Mouse (Mus musculus) megakaryocyte, embryonic 14.5 days (primary cell): Measurements from ENCODE around the gene Arhgef10l. TPM values are rescaled to one million over a fixed set of nuclear protein-coding genes. Genes with fewer than 3 reads are reported as not detected.
A peak's percentile ranks its signal among the peaks of the same experiment; 100 is the strongest.

Source experiments
- H3K27me3 ChIP-seq: replicated peaks from 2 replicates; pipeline ENCODE3; 2012; ENCODE audit warnings: inconsistent platforms
- H3K36me3 ChIP-seq: replicated peaks from 2 replicates; pipeline ENCODE3; 2012; ENCODE audit warnings: low read length, inconsistent platforms, mixed read lengths
- H3K4me1 ChIP-seq: 2 replicates; pipeline ENCODE4 v1.6.1; 2012; ENCODE audit warnings: inconsistent platforms
- H3K4me3 ChIP-seq: replicated peaks from 2 replicates; pipeline ENCODE3; 2012; ENCODE audit warnings: moderate library complexity, mild to moderate bottlenecking, inconsistent platforms
- H3K9me3 ChIP-seq: 2 replicates; pipeline ENCODE4 v1.6.1; 2012; ENCODE audit warnings: inconsistent platforms
- FLI1 ChIP-seq: IDR thresholded peaks from 2 replicates; pipeline ENCODE4 v1.6.1; 2012; ENCODE audit warnings: low read length, inconsistent platforms, mixed read lengths
- GATA1 ChIP-seq: IDR thresholded peaks from 3 replicates; pipeline ENCODE4 v1.6.1; 2012; ENCODE audit warnings: mixed read lengths, low read length, inconsistent platforms, borderline replicate concordance
- polyA plus RNA-seq: library from polyadenylated mRNA; stranded (reverse); fragments of >175 nt; gene quantifications from 2 replicates; pipeline ENCODE4 v1.2.3, GENCODE M21; 2012; ENCODE audit warnings: low replicate concordance; ENCODE audit not compliant: insufficient read depth

Arhgef10l gene
- polyA plus RNA-seq: 7.1 and 9.2 TPM in 2 replicates

DNA sequence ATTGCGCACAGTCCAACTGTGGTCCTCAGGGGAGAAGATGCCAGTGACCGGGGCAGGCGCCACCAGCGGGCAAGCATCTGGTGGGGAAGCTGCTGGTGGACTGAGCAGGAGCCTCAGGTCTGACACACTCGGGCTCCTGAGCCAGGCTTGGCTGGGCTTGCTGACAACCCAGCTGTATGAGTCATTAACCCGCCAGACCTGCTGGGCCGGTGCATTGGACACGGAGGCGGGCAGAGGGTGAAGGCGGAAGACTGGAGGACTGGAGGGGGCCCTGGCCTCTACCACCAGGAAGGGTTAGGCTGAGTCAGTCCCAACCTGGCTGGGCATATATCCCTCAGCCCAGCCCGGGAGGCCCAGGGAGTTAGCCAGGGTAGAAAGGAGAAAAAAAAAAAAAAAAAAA, at the start of gene Arhgef10l:
Gene Arhgef10l, minus strand, starts transcription at position 253 of the 400 bp plus-strand sequence.
- peaks cover 3% of the 10 kb centered on the region for H3K27me3 ChIP-seq

DNA sequence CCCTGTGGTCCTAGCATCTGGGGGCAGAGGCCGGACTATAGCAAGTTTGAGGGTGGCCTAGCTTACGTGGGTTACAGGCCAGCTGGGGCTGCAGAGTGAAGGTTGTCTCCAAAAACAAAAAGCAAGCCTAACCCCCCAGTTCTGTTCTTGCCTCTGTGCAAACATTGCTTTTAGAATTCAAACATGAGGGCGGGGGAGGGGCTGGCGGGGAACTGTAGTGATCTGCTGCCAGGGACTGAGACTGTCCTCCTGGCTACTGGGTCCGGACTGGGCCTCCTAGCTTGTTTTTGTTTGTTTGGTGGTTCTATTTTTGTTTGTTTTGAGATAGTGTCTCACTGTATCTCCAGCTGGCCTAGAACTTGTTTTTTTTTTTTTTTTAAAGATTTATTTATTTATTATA, 48.8 kb upstream of the Arhgef10l start:
- Histone ChIP-seq H3K4me1 (peaks cover 88% of the 10 kb centered on the region), H3K9me3 (no peaks in the 10 kb centered on the region), H3K27me3 (no peaks in the 10 kb centered on the region), H3K36me3 (peaks cover 96% of the 10 kb centered on the region), H3K4me3 (no peak overlapping the region)
- no peak for TF ChIP-seq GATA1
- no peak for TF ChIP-seq FLI1

More for the DNA sequence above, at the start of gene Arhgef10l:
- Histone ChIP-seq H3K4me3 (no peak within 1 kb of the TSS), H3K9me3 (0 out of 2 replicates have a peak, but pooled peaks cover 3% of the 10 kb centered on the region), H3K4me1 (peaks cover 67% of the 10 kb centered on the region), H3K36me3 (no peaks in the 10 kb centered on the region)
- TF ChIP-seq FLI1 (no peak), GATA1 (no peak)

DNA sequence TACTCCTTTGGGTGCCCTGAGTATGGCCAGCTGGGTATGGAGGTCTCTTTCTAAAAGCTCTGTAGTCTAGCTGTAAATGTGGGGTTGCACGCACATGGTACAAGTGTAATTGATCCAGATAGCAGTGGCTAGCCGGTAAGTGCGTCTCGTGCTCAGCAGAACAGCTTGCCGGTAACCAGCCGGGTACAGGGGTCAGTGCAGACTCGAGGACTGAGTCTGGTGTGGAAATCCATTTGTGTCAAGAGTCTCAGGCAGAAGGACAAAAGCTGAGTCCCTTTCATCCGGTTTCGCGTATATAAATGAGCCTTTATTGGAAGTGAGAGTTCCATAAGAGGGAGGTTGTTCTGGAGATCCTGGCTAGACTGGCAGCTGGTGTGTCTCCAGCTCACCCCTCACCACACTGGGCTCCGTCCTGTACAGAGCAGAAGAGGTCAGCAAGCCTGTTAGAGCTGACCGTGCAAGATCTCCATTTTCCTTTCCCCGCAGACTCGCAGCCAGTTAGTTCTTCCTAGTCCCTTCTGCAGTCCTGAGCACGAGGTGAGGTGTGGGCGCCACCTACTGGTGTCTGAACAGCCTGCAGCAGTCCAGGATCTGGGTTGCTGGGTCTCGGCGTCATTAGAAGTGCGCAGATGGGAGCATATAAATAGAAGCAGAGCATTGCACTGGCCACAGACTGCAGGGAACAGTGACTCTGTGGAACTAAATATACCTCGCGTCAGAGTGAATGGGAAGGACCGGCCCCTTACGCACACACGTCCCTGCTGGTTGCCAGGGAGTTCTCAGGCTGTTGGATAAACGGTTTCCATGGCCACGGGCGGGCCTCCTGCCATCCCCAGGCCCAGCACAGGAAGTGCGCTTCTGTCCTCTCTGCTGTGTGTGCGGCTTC, 47.9 kb upstream of the Arhgef10l start:
- H3K36me3 ChIP-seq: peaks cover 98% of the 10 kb centered on the region

DNA sequence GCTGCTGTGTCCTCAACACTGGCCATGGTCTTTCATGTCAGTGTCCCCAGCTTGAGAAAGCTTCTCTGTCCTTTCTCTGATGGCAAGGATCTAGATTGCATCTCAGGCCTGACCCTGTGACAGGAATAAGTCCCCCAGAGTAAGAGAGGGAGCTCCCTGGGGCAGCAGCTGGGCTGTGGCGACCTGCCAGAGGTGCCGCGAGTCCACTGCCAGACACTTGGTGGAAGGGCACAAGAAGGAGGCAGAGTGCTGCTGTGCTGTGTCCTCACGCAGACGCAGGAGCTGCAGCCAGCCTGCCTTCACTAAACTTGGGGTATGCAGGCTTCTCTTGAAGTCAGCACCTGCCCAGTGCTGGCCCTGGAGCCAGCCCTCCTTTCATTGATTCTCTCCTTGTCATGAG, 45.5 kb upstream of the Arhgef10l start:
- H3K27me3 ChIP-seq: no peaks in the 10 kb centered on the region
- peaks cover 92% of the 10 kb centered on the region for H3K4me1 ChIP-seq
- H3K4me3 ChIP-seq: no peak overlapping the region
- no peaks in the 10 kb centered on the region for H3K9me3 ChIP-seq
- TF ChIP-seq GATA1 (no peak), FLI1 (no peak)
- H3K36me3 ChIP-seq: peaks cover 96% of the 10 kb centered on the region

More for the DNA sequence above, 47.9 kb upstream of the Arhgef10l start:
- H3K9me3 ChIP-seq: no peaks in the 10 kb centered on the region
- peaks cover 93% of the 10 kb centered on the region for H3K4me1 ChIP-seq
- H3K27me3 ChIP-seq: no peaks in the 10 kb centered on the region
- TF ChIP-seq FLI1 (no peak), GATA1 (no peak)
- H3K4me3 ChIP-seq: peak overlapping the region; percentile 64

DNA sequence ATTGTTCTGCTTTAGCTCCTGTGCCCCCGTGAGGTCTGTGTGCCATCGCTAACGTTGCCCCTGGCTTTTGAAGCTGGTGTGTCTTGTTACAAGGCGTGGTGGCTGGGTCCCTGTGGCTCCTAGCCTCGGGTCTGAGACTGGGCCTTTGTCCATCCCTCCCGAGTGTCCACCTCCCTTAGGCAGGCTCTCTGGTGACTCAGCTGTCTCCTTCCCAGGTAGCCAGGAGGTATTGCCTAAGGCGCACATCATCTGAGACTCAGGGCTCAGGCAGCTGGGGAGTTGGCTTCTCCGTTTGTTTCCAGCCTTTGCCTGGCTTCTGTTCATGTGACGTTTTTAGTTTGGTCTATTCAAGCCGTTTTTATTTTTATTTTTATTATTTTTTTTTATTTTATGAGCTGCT, 45.0 kb upstream of the Arhgef10l start:
- Histone ChIP-seq H3K27me3 (no peaks in the 10 kb centered on the region), H3K4me3 (no peak overlapping the region), H3K4me1 (peaks cover 92% of the 10 kb centered on the region), H3K9me3 (no peaks in the 10 kb centered on the region), H3K36me3 (peaks cover 96% of the 10 kb centered on the region)
- no peak for TF ChIP-seq FLI1
- no peak for TF ChIP-seq GATA1

DNA sequence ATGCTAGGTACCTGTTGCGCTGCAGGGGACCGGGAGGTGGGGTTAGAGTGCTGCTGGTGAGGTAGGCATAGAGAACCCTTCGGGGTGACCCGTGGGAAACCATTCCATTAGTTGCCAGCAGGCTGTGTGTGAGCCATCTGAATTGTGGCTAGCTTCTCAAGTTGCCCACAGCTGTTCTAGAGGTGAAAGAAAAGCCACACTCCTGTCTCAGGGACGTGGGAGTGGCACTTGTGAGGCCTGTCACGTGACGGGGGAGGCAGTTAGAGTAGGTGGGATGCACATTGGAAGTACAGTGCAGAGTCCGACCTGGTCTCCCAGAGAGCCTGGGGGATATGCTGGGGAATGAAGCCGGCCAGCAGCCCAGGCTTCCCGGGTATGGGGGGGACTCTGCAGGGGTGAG, 43.8 kb upstream of the Arhgef10l start:
- TF ChIP-seq FLI1 (no peak), GATA1 (no peak)
- Histone ChIP-seq H3K36me3 (peaks cover 97% of the 10 kb centered on the region), H3K4me3 (no peak overlapping the region), H3K27me3 (no peaks in the 10 kb centered on the region), H3K4me1 (peaks cover 94% of the 10 kb centered on the region), H3K9me3 (no peaks in the 10 kb centered on the region)

DNA sequence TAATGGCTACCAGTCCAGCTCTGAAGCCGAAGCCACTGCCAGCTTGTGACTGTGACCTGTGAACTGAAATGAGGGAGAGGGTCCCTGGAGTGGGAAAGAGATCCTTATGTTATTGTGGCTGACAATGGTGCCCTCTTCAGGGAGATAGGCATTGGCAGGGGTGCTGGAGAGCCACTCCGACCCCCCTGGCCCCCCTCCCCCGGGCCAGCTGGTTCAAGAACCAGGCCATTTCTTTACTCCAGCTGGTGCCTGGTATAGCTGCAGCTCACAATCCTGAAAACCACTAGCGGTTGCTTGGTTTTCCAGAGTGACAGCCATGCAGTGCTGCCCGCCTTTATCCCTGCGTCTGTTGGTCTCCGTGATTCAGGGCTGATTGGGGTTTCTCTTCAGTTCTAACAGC, 43.3 kb upstream of the Arhgef10l start:
- H3K9me3 ChIP-seq: no peaks in the 10 kb centered on the region
- H3K4me3 ChIP-seq: no peak overlapping the region
- peaks cover 97% of the 10 kb centered on the region for H3K36me3 ChIP-seq
- TF ChIP-seq GATA1: no peak
- no peak for TF ChIP-seq FLI1
- H3K27me3 ChIP-seq: no peaks in the 10 kb centered on the region
- H3K4me1 ChIP-seq: peaks cover 94% of the 10 kb centered on the region

DNA sequence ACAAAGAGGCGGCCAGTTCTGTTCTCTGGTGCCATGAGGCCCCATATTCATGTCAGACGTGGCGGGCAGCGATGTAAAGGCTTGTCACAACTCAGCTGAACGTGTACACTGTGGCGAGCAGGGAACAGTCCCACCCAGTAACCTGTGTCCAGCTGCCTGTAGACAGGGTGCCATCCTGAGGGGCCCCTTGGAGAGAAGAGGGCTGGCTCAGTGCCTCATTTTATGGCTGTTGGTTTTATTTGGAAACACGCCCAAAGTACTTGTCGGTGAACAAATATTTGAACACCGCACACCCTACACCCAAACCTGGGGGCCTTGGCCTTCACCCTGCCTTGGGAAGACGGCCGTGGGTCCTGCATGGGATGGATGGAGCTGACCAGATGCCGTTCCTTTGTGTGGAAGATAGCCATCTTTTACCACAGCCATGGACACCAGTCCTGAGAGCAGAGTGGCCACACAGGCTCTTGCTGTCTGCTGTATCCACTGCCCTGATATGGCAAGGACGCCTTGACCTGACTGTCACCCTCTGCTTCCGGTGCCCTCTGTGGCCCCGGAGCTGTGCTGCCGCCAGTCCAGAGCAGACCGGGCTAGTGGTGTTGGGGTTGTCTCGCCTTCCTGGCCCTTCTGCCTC, 42.6 kb upstream of the Arhgef10l start:
- H3K9me3 ChIP-seq: no peaks in the 10 kb centered on the region
- no peak for TF ChIP-seq FLI1
- no peak for TF ChIP-seq GATA1
- peaks cover 95% of the 10 kb centered on the region for H3K36me3 ChIP-seq
- no peak overlapping the region for H3K4me3 ChIP-seq
- H3K4me1 ChIP-seq: peaks cover 94% of the 10 kb centered on the region
- no peaks in the 10 kb centered on the region for H3K27me3 ChIP-seq

DNA sequence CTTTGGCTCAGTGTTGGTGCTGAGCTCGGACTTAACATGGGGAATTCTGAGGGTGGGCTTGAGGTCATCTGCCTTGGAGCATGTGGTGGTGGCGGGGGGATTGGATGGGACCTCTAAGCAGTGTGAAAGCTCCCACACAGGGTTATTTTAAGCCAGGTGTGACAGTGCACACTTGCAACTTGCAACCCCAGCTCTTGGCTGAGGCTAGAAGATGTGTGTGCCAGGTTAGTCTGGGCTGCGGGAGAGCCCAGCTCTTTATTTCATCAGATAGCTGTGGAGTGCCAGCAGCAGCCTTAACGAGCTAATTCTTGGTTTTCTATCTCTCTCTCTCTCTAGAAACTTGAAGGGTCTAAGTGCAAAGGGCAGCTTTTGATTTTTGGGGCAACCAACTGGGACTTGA, 41.8 kb upstream of the Arhgef10l start:
- H3K4me3 ChIP-seq: no peak overlapping the region
- H3K27me3 ChIP-seq: no peaks in the 10 kb centered on the region
- no peaks in the 10 kb centered on the region for H3K9me3 ChIP-seq
- H3K4me1 ChIP-seq: peaks cover 91% of the 10 kb centered on the region
- no peak for TF ChIP-seq GATA1
- TF ChIP-seq FLI1: no peak
- H3K36me3 ChIP-seq: peaks cover 87% of the 10 kb centered on the region

DNA sequence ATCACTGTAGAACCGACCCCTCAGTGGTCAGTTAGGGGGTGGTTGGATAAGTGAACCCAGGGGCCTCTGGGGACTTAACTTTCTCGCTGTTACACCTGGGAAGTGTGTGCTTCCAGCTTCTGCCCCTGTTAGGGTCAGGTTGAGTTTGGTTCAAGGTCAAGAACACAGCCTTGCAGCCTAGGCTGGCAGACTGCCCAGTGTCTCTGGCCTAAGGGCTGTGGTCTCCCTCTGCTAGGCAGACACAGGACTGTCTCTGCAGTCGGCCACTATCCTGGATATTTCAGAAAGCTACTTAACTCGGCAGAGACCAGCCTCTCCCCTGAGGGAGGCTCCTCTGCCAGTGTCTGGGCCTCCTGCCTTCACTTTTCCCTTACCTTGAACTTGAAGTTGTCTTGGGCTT, 38.4 kb upstream of the Arhgef10l start:
- Histone ChIP-seq H3K9me3 (no peaks in the 10 kb centered on the region), H3K4me3 (peak overlapping the region; percentile 94), H3K36me3 (peaks cover 52% of the 10 kb centered on the region), H3K4me1 (peaks cover 68% of the 10 kb centered on the region), H3K27me3 (no peaks in the 10 kb centered on the region)
- TF ChIP-seq FLI1: no peak
- no peak for TF ChIP-seq GATA1
